Mouse (Mus musculus): ENCODE results near the gene Rabgef1.

The Rabgef1 gene

GRCm38 (mm10) chr5:130171423-130171954 lies at the start of gene Rabgef1:
Gene Rabgef1 (plus strand): TSS chr5:130171798.
- DNase-seq (ENCODE audit: low spot score), result peak; percentile 87

GRCm38 (mm10) chr5:130122355-130122754 lies 49.2 kb upstream of the Rabgef1 start:
- no peak for DNase-seq (ENCODE audit: low spot score)

GRCm38 (mm10) chr5:130124271-130124670 lies 47.3 kb upstream of the Rabgef1 start:
- DNase-seq (ENCODE audit: low spot score), result no peak

GRCm38 (mm10) chr5:130128686-130129523 lies 42.7 kb upstream of the Rabgef1 start:
- DNase-seq (ENCODE audit: low spot score), result no peak

DNA sequence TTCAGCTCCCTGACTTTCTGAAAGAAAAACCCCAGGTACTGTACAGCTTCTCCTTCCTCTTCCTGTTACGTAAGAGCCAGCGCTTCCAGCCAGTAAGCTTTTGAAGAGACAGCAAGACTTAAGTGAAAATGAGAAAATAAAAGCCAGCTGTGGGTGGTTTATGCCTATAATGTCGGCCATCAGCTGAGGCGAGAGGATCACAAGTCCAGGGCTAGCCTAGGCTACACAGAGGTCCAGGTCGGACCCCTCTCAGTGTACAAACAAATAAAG lies 42.1 kb upstream of the Rabgef1 start:
- DNase-seq (ENCODE audit: low spot score), result no peak

- DNase-seq (ENCODE audit: low spot score), result no peak
Observed at GRCm38 (mm10) chr5:130136597-130136996, 35.0 kb upstream of the Rabgef1 start.

DNA sequence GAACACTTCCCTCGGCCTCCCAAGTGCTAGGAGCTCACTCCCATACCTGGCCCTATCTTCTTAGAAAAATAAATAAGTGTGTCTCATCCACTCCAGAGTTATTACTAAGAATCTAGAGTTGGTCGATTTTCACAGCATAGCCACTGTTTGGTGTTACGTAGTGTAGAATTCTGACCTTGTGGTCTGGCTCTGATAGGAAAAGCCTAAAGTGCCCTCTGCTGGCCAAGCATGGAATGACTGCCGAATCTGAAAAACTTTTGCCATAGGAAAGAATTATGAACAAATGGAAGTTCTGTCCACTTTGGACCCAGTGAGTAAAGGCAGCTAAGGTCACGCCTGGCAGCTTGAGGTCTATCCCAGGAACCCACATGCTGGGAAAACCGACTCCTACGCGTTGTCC lies 32.2 kb upstream of the Rabgef1 start:
- peak; percentile 89 for DNase-seq (ENCODE audit: low spot score)

DNA sequence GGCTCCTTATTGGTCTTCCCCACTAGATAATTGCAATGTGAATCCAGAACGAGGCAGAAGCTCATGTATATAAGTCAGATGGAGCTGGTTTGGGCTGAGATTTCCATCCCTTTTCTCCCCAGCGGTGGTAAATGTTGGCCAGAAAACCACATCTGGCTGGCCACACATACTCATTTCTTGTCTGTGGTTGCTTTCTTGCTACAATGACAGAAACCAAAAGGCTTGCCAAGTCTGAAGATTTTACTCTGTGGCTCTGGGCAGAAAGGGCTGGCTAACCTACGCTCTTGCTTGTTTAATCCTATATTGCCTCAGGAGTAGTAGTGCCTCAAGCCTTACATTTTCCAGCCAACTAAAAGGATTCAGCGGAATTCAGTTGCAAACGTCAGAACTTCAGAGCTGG lies 30.5 kb upstream of the Rabgef1 start:
- DNase-seq (ENCODE audit: low spot score), result no peak

- DNase-seq (ENCODE audit: low spot score), result no peak
Observed at GRCm38 (mm10) chr5:130142041-130142440, 29.6 kb upstream of the Rabgef1 start.

GRCm38 (mm10) chr5:130143101-130143500 lies 28.5 kb upstream of the Rabgef1 start:
- no peak for DNase-seq (ENCODE audit: low spot score)

DNA sequence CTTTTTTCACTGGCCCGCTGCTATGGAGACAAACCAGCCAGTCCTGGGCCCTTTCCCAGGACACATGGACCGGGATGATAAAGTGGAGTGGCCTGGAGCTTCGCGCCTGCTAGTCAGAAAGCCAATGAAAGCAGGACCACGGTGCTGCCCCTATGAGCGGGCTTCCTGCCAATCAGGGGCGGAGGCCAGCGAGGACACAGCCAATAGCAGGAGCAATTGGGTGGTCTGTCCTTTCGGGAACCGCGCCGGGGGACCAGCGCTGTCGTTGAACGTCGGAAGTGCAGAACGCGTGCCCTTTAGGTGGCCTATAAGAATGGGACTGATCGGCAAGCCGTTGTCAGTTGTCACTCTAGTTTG lies 27.6 kb upstream of the Rabgef1 start:
- peak; percentile 83 for DNase-seq (ENCODE audit: low spot score)

DNA sequence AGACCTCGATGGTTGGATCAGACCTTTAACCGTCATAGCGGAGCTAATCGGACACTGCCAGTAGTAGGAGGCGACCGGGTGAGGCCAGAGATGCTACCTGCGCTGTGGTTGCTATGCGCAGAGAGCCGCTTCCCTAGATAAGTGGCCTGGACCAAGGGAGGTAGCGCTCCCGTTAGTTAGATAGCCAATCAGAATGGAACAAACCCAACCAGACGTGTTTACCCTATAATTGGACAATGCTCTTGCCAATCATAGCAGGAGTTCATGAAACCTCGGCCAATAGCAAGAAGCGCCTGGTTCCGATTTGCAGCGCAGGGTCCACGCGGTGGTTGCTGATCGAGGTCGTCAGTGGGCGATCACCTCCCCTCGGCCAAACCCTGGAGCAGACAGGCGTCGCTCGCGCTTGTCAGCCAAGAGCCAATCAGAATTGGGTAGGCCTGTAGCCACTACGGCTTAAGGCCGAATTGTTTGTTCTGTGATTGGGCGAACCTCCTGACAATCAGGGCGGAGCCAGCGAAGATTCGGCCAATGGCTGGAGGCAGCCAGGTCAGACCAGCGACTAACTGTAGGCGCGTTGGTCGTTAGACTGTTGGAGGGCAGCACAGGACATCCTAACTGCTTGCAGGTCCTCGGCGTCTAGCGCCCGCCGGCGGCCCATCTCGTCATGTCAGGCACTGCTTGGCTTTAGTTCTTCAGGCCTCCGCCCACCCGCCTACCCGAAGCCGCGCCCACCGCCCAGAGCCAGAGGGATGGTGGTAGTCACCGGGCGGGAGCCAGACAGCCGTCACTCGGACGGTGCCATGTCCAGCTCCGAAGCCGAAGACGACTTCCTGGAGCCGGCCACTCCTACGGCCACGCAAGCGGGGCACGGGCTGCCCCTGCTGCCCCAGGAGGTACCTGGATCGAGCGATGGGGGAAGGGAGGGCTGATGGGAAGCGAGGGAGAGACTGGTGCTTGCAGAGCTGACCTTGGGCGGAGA lies 27.0 kb upstream of the Rabgef1 start, which contains the start of gene Kctd7:
Gene Kctd7 (plus strand): TSS at position 528 of the 979 bp plus-strand sequence.
- DNase-seq (ENCODE audit: low spot score), result peak; percentile 98

- DNase-seq (ENCODE audit: low spot score), result no peak
Observed at GRCm38 (mm10) chr5:130145961-130146360, 25.6 kb upstream of the Rabgef1 start.

DNA sequence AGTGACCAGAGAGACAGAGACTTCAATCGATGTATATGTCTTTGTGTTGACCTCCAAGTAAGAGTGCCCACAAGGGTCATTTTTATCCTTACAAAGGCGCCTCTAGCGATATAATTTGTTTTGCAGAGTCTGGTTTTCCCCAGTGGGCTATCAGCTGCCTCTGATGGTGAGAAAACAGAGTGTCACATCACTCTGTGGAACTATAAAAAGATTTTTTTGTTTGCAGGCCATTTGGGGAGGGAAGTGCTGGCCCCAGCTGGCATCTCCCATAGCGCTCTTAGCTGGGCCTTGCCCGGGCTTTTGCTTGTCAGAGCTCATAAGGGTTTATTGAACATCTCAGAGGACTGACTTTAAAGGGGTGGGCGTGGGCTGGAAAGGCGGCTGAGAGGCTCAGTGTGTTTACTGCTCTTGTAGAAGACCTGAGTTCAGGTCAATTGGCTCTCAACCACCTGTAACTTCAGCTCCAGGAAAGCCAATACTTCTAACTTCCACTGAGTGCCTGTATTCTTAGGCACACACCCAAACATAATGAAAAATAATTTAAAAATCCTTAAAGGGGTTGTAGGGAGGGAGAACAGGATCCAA lies 21.8 kb upstream of the Rabgef1 start:
- no peak for DNase-seq (ENCODE audit: low spot score)

GRCm38 (mm10) chr5:130154286-130154685 lies 17.3 kb upstream of the Rabgef1 start:
- DNase-seq (ENCODE audit: low spot score), result no peak

DNA sequence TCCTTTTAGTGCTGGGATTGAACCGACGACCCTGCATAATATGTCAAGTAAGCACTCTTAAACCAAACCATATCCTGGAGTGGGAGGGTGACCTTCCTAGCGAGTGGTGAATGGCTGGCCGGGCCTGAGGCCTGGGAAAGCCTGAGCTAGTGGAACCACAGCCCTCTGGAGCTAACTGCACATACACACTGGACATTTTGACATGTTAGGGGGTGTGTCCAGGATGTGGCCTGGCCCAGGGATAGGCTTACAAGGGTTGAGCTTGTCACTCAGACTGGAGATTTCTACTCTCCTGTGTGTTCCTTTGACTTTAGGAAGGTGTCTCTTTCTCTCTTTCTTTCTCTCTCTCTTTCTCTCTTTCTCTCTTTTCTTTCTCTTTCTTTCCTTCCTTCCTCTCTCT lies 13.1 kb upstream of the Rabgef1 start:
- no peak for DNase-seq (ENCODE audit: low spot score)

GRCm38 (mm10) chr5:130159761-130160201 lies 11.8 kb upstream of the Rabgef1 start:
- no peak for DNase-seq (ENCODE audit: low spot score)

GRCm38 (mm10) chr5:130163670-130164069 lies 7.9 kb upstream of the Rabgef1 start:
- peak; percentile 87 for DNase-seq (ENCODE audit: low spot score)

- no peak for DNase-seq (ENCODE audit: low spot score)
Observed at GRCm38 (mm10) chr5:130165213-130165612, 6.4 kb upstream of the Rabgef1 start.

GRCm38 (mm10) chr5:130169109-130169508 lies 2.5 kb upstream of the Rabgef1 start:
- no peak for DNase-seq (ENCODE audit: low spot score)

DNA sequence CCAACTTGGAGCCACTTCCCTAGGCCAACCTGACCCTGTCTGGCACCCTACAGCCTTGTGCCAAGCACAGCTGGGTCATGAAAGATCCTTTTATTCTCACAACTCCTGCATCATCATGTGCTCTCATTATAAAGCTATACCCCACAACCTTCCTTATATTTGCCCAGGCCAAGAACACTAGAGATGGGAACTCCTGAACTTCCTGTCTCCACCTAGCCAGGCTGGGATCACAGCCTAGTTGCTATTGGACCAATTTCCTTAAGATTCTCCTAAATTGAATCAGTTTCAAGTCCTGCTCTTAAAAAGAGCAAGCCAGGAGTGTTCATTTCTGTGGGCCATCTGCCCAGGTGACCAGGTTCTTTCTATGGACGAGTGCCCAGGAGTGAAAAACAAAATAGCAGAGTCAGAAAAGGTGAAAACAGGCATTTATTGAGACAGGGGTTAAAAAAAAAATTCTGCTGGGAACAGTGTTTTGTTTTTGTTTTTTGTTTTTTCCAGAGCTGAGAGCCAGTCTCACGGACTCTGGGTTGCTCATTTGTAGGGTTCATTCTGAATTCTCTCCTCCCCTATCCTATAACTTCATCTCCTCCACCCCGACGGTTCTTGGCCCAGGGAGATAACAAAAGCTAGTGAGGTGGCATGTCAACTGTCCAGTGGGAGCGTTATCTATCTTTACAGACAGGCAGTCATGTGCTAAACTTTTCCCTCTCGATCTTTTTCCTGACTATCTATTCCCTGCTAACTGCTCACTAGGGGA lies 754 bp upstream of the Rabgef1 start:
- DNase-seq (ENCODE audit: low spot score), result no peak
